Mouse (Mus musculus): ENCODE results near the gene Cdk12. TPM values are rescaled to one million over a fixed set of nuclear protein-coding genes. Genes with fewer than 3 reads are reported as not detected.

Cdk12 gene
- total RNA-seq, 2 experiments from 2014 or later: 49.1 to 57.2 TPM

DNA sequence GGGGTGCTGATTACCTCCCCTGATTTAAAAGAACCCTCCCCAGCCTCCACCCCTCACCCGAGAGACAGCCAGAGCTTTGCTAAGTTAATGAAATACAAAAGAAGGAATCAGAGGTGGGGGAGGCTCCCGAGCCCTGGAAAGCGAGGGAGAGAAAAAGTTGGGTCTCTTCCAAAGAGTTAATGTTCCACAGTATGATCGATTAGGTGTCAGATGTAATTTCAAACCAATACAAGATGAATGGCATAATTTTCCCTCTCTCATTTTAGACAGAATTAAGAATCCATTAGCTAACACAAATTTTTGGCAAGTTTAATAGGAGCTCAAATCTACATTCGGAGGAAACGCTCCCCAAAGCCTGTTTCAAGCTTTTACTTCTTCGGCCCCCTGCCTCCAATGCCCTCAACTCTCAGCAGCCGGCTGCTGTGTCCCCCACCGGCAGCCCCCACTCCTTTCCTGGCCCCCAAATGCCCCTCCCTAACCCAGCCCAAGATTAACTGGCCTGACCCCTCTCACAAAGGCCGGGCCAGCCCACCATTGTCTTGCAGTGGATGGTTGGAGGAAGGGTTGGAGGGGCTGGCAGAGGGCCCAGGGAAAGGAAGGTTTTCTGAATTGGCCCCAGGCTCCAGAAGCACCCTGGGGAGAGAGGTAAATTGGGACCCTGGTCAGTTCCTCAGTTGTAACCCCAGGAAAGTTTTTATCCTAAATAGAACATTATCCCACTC lies 95.8 kb downstream of the Cdk12 start:
- no peak for ATAC-seq (replicated peaks; ENCODE audit: poor library complexity, severe bottlenecking)

GRCm38 (mm10) chr11:98313790-98314323 lies 111.0 kb downstream of the Cdk12 start:
- ATAC-seq (replicated peaks; ENCODE audit: poor library complexity, severe bottlenecking): peak; percentile 71

- no peak for ATAC-seq (replicated peaks; ENCODE audit: poor library complexity, severe bottlenecking)
Observed at GRCm38 (mm10) chr11:98317479-98317878, 114.6 kb downstream of the Cdk12 start.

DNA sequence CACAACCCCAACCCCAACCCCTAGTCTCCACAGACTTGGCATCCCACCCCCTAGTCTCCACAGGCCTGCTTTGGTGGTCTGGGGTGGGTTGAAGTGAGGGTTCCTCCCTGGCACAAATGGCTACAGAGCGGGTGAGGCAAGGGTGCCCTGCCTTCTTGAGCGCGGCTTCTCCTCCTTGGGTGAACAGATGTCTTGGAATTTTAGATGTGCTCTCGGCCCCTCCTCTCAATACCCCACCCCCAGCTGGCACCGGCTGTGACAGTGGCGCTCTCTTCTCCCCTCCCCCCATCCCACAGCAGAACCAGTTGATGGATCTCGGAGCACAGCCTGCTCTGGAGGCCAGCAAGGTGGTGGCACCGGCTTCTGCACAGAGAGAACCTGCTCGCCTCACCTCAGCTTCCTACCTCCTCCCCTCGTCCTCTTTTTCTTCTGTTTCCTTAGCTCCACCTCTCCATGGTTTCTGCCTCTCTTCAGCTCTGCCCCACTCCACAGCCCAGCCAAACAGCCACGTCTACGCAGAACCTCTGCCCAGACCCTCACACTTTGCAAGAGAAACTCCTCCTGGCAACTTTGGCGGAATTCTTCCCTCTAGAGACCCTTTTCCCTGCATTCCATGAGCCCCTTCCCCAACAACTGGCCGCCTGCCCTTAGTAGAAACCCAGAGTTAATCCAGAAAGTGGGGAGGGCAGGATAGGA lies 115.7 kb downstream of the Cdk12 start:
- ATAC-seq (replicated peaks; ENCODE audit: poor library complexity, severe bottlenecking): no peak

DNA sequence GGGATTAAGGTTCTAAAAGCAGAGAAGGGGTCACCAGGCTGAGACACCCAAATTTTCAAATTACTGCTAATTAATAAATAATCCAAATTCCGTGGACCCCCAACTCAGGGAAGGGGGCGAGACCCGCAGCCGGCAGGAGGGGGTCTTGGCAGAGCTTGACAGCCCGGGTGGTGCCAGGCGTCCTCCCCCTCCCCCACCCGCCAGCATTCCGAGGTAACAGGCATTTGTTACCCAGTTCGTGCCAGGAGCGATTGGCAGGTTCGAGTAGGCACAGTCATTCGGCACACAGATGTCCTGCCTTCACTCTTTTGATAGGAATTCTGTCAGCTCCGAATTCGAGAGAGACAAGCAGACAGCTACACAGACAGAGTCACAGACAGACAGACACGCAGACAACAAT lies 116.3 kb downstream of the Cdk12 start:
- no peak for ATAC-seq (replicated peaks; ENCODE audit: poor library complexity, severe bottlenecking)

- no peak for ATAC-seq (replicated peaks; ENCODE audit: poor library complexity, severe bottlenecking)
Observed at GRCm38 (mm10) chr11:98319544-98319943, 116.7 kb downstream of the Cdk12 start.

DNA sequence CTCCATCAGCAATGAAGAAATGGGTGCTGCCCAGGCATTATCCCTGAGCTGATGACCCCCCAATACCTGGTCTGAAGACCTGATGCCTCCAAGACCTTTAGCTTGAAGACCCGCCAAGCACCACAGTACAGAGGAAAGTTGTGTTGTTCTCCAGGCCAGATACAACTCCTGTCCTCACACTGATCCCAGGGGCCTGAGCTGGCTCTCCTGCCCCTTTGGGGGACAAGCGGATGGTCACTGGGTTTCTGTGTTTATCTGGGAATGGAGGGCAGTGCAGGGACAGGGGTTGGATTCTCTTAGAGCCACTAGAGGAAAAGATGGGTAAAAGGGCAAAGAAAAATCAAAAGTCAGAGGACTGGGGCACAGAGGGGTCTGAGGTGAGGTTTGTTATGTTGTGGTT lies 117.1 kb downstream of the Cdk12 start:
- no peak for ATAC-seq (replicated peaks; ENCODE audit: poor library complexity, severe bottlenecking)

DNA sequence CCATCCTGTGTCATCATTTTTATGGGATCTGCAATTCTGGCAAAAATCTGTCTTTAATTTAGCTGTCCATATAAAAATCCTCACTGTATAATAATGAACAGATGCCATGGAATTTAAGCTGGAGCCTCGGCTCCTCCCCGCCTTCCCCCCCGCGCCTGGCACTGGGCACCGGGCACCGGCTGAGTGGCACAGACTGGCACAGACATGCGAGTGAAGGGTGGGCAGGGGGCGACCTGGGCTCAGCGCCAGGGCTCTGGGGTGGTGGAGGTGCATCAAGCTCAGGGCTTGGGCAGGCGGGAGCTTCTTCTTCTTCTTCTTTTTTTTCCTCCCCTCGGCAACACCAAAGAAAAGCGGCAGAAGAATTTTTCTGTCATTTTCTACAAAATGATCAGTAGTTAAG lies 117.5 kb downstream of the Cdk12 start:
- no peak for ATAC-seq (replicated peaks; ENCODE audit: poor library complexity, severe bottlenecking)

DNA sequence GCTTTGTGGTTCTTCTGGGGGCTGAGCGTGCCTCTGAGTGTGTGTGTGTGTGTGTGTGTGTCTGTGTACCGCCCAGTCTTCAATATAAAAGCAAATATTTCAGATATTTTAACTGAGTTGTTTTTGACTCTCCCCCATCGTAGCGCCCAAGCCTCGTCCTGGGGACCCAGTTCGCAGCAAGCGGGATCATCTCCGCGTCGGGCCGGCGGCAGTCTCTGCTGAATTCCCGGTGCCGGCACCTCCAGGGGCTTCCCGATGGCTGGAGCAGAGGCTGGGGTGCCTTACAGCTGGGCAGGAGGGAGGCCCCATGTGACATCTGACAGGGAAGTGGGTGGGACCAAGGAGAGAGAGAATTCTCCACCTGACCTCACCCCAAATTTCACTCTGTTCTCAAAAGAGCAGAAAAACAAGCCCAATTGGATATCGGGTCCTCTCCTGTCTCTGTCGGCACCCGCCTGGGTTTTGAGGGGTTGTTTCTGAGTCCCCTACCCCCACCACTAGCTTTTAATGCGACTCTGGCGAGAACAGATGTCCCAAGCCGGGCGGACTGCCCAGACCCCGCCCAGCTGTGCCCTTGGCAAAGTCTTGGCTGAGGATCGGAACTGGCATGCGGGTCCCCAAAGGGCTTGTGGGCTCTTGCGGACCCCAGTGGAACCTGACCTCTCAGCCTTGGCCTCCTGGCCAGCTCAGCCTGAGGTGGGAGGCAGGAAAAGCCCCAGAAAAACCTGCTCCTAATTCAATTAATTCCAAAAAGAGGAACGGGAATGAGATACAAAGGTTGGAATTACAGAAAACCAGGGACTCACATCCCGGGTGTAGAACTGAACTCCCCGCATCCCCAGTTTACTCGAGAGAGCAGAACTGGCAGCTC lies 118.2 kb downstream of the Cdk12 start:
- no peak for ATAC-seq (replicated peaks; ENCODE audit: poor library complexity, severe bottlenecking)

- ATAC-seq (replicated peaks; ENCODE audit: poor library complexity, severe bottlenecking): no peak
Observed at GRCm38 (mm10) chr11:98321677-98322003, 118.8 kb downstream of the Cdk12 start.

DNA sequence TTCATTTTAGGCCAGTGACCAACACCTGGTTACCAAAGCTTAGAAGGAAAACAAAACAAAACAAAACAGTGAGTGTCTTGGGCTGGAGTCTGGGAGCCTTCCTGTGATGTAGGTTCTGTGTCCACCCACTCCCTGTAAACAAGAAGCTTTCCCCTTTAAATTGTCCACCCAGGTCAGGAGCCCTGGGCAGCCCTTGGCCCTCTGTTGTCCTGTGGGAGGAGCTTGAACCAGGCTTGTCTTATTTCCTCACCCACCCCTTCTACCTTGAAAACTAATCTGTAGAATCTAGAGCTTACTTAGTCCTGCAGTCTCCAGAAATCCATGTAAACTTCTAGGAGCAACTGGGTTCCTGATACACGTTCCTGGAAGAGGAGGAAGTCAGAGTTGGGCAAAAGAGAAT lies 119.3 kb downstream of the Cdk12 start:
- ATAC-seq (replicated peaks; ENCODE audit: poor library complexity, severe bottlenecking): no peak

- no peak for ATAC-seq (replicated peaks; ENCODE audit: poor library complexity, severe bottlenecking)
Observed at GRCm38 (mm10) chr11:98323136-98323866, 120.4 kb downstream of the Cdk12 start.

DNA sequence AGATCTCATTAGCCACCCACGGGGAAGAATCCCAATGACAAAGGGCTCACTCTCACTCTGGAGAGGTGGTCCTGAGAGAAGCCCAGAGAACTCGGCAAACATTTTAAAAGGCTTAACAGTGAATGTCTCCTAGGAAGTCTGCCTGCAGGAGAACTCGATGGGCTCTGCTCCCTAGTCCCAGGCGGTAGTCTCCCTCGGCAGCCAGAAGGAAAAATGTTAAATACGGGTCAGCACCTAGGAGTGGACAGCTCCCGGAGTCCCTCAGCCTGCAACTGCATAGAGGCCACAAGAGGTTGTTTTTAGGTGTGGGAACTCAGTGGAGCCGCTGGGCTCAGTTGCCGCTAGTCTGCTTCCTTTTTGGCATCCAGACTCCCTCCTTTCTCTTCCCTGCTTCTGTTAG lies 121.1 kb downstream of the Cdk12 start:
- peak; percentile 43 for ATAC-seq (replicated peaks; ENCODE audit: poor library complexity, severe bottlenecking)

- no peak for ATAC-seq (replicated peaks; ENCODE audit: poor library complexity, severe bottlenecking)
Observed at GRCm38 (mm10) chr11:98325191-98325820, 122.4 kb downstream of the Cdk12 start.

GRCm38 (mm10) chr11:98325821-98326218 lies 123.0 kb downstream of the Cdk12 start:
- ATAC-seq (replicated peaks; ENCODE audit: poor library complexity, severe bottlenecking): no peak

- no peak for ATAC-seq (replicated peaks; ENCODE audit: poor library complexity, severe bottlenecking)
Observed at GRCm38 (mm10) chr11:98326741-98327135, 123.9 kb downstream of the Cdk12 start.

- peak; percentile 41 for ATAC-seq (replicated peaks; ENCODE audit: poor library complexity, severe bottlenecking)
Observed at GRCm38 (mm10) chr11:98327136-98328030, 124.5 kb downstream of the Cdk12 start.

DNA sequence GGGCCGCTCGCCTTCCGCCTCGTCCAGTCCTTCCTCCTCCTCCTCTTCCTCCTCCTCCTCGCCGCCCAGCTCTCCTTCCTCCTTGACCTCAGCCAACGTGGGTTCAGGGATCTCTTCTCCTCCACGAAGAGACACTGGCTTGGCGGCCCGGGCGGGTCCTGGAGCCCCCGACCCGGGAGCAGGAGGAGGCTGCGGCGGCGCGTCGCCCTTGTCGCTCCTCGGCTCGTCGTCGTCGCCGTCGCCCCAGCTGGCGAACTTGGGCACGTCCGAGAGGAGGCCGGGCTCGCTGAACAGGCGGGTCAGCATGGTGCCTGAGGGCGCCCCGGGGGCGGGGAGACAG lies 125.1 kb downstream of the Cdk12 start:
- 0 out of 2 replicates have a peak, but pooled peaks have one; percentile 4 for ATAC-seq (replicated peaks; ENCODE audit: poor library complexity, severe bottlenecking)
